Mouse (Mus musculus): ENCODE measurements around the gene Smarcd3. TPM values are rescaled to one million over a fixed set of nuclear protein-coding genes. Genes with fewer than 3 reads are reported as not detected.

Smarcd3 gene
- polyA plus RNA-seq, 1 experiment = 9.0 TPM

- WGBS = 24% methylated on average over 5 of the region's 5 CpGs
- no peak for TF ChIP-seq POLR2A (IDR thresholded peaks at IDR 0.05; ENCODE audit: low read depth, low read length)
- TF ChIP-seq CTCF (IDR thresholded peaks at IDR 0.05; ENCODE audit: extremely low read depth, insufficient read length, insufficient replicate concordance, low read depth, low read length) = no peak
- no peak overlapping the region for H3K27ac ChIP-seq (ENCODE audit: insufficient read depth, low read depth, low read length)
- H3K4me3 ChIP-seq (ENCODE audit: low read depth, low read length) = no peak overlapping the region
- H3K4me1 ChIP-seq (ENCODE audit: control insufficient read depth, insufficient read depth, insufficient read length, low read length) = peaks cover 5% of the 10 kb centered on the region
- H3K27me3 ChIP-seq (ENCODE audit: control insufficient read depth, insufficient read depth, low read length) = no peaks in the 10 kb centered on the region
- no peaks in the 10 kb centered on the region for H3K36me3 ChIP-seq (ENCODE audit: control insufficient read depth, insufficient read depth, low read length)
Measured at GRCm38 (mm10) chr5:24609388-24609787, 14.8 kb downstream of the Smarcd3 start.

- no peak overlapping the region for H3K4me3 ChIP-seq (ENCODE audit: low read depth, low read length)
- 74% methylated on average over 14 of the region's 14 CpGs for WGBS
- TF ChIP-seq CTCF (IDR thresholded peaks at IDR 0.05; ENCODE audit: extremely low read depth, insufficient read length, insufficient replicate concordance, low read depth, low read length) = no peak
- no peak for TF ChIP-seq POLR2A (IDR thresholded peaks at IDR 0.05; ENCODE audit: low read depth, low read length)
- H3K27ac ChIP-seq (ENCODE audit: insufficient read depth, low read depth, low read length) = no peak overlapping the region
- peaks cover 10% of the 10 kb centered on the region; the same call in 1 of the 2 replicates for H3K27me3 ChIP-seq (ENCODE audit: control insufficient read depth, insufficient read depth, low read length)
- H3K4me1 ChIP-seq (ENCODE audit: control insufficient read depth, insufficient read depth, insufficient read length, low read length) = peaks cover 17% of the 10 kb centered on the region
- no peaks in the 10 kb centered on the region for H3K36me3 ChIP-seq (ENCODE audit: control insufficient read depth, insufficient read depth, low read length)
Measured at GRCm38 (mm10) chr5:24605980-24606665, 18.1 kb downstream of the Smarcd3 start.

GRCm38 (mm10) chr5:24605321-24605979, 18.8 kb downstream of the Smarcd3 start:
- Histone ChIP-seq H3K27me3 (ENCODE audit: control insufficient read depth, insufficient read depth, low read length) (peaks cover 12% of the 10 kb centered on the region; the same call in 1 of the 2 replicates), H3K4me3 (ENCODE audit: low read depth, low read length) (no peak overlapping the region), H3K36me3 (ENCODE audit: control insufficient read depth, insufficient read depth, low read length) (no peaks in the 10 kb centered on the region), H3K27ac (ENCODE audit: insufficient read depth, low read depth, low read length) (no peak overlapping the region), H3K4me1 (ENCODE audit: control insufficient read depth, insufficient read depth, insufficient read length, low read length) (peaks cover 17% of the 10 kb centered on the region)
- WGBS = 57% methylated on average over 6 of the region's 6 CpGs
- TF ChIP-seq CTCF (IDR thresholded peaks at IDR 0.05; ENCODE audit: extremely low read depth, insufficient read length, insufficient replicate concordance, low read depth, low read length) = no peak
- no peak for TF ChIP-seq POLR2A (IDR thresholded peaks at IDR 0.05; ENCODE audit: low read depth, low read length)

GRCm38 (mm10) chr5:24604656-24605100, 19.5 kb downstream of the Smarcd3 start:
- peaks cover 12% of the 10 kb centered on the region; the same call in 1 of the 2 replicates for H3K27me3 ChIP-seq (ENCODE audit: control insufficient read depth, insufficient read depth, low read length)
- H3K4me3 ChIP-seq (ENCODE audit: low read depth, low read length) = peak overlapping the region; percentile 60
- peak overlapping the region; percentile 21 for H3K27ac ChIP-seq (ENCODE audit: insufficient read depth, low read depth, low read length)
- WGBS = under 1% methylated on average over 46 of the region's 46 CpGs
- TF ChIP-seq CTCF (IDR thresholded peaks at IDR 0.05; ENCODE audit: extremely low read depth, insufficient read length, insufficient replicate concordance, low read depth, low read length) (no peak), POLR2A (IDR thresholded peaks at IDR 0.05; ENCODE audit: low read depth, low read length) (no peak)
- H3K4me1 ChIP-seq (ENCODE audit: control insufficient read depth, insufficient read depth, insufficient read length, low read length) = peaks cover 17% of the 10 kb centered on the region
- no peaks in the 10 kb centered on the region for H3K36me3 ChIP-seq (ENCODE audit: control insufficient read depth, insufficient read depth, low read length)

GRCm38 (mm10) chr5:24604080-24604655, 20.0 kb downstream of the Smarcd3 start:
- WGBS = 33% methylated on average over 12 of the region's 12 CpGs
- Histone ChIP-seq H3K27ac (ENCODE audit: insufficient read depth, low read depth, low read length) (peak overlapping the region; percentile 21), H3K27me3 (ENCODE audit: control insufficient read depth, insufficient read depth, low read length) (peaks cover 13% of the 10 kb centered on the region; the same call in 1 of the 2 replicates), H3K4me3 (ENCODE audit: low read depth, low read length) (peak overlapping the region; percentile 60), H3K4me1 (ENCODE audit: control insufficient read depth, insufficient read depth, insufficient read length, low read length) (peaks cover 17% of the 10 kb centered on the region), H3K36me3 (ENCODE audit: control insufficient read depth, insufficient read depth, low read length) (no peaks in the 10 kb centered on the region)
- TF ChIP-seq CTCF (IDR thresholded peaks at IDR 0.05; ENCODE audit: extremely low read depth, insufficient read length, insufficient replicate concordance, low read depth, low read length) = no peak
- TF ChIP-seq POLR2A (IDR thresholded peaks at IDR 0.05; ENCODE audit: low read depth, low read length) = no peak

- 75% methylated on average over 8 of the region's 8 CpGs for WGBS
- Histone ChIP-seq H3K4me3 (ENCODE audit: low read depth, low read length) (no peak overlapping the region), H3K27me3 (ENCODE audit: control insufficient read depth, insufficient read depth, low read length) (peaks cover 19% of the 10 kb centered on the region), H3K36me3 (ENCODE audit: control insufficient read depth, insufficient read depth, low read length) (no peaks in the 10 kb centered on the region), H3K4me1 (ENCODE audit: control insufficient read depth, insufficient read depth, insufficient read length, low read length) (peaks cover 17% of the 10 kb centered on the region), H3K27ac (ENCODE audit: insufficient read depth, low read depth, low read length) (0 out of 2 replicates have a peak overlapping the region, but pooled peaks have one; percentile 7)
- no peak for TF ChIP-seq POLR2A (IDR thresholded peaks at IDR 0.05; ENCODE audit: low read depth, low read length)
- no peak for TF ChIP-seq CTCF (IDR thresholded peaks at IDR 0.05; ENCODE audit: extremely low read depth, insufficient read length, insufficient replicate concordance, low read depth, low read length)
Measured at GRCm38 (mm10) chr5:24603431-24604010, 20.7 kb downstream of the Smarcd3 start.
